Mouse (Mus musculus) layer of hippocampus, adult 18-20 months (tissue): ENCODE data around the gene Pdzd4. TPM values are rescaled to one million over a fixed set of nuclear protein-coding genes. Genes with fewer than 3 reads are reported as not detected.

Source experiments
- DNase-seq, 2 experiments: peaks; one replicate each; pipeline ENCODE4 v3.0.0; 2022; ENCODE audit warnings: low spot score in 2 of 2
- total RNA-seq, 2 experiments: library from RNA; stranded (reverse); gene quantifications; 2 replicates each; pipeline ENCODE4 v1.2.3; 2021

Pdzd4 gene
- total RNA-seq, 2 experiments from 2014 or later = 95.8 to 104 TPM

DNA sequence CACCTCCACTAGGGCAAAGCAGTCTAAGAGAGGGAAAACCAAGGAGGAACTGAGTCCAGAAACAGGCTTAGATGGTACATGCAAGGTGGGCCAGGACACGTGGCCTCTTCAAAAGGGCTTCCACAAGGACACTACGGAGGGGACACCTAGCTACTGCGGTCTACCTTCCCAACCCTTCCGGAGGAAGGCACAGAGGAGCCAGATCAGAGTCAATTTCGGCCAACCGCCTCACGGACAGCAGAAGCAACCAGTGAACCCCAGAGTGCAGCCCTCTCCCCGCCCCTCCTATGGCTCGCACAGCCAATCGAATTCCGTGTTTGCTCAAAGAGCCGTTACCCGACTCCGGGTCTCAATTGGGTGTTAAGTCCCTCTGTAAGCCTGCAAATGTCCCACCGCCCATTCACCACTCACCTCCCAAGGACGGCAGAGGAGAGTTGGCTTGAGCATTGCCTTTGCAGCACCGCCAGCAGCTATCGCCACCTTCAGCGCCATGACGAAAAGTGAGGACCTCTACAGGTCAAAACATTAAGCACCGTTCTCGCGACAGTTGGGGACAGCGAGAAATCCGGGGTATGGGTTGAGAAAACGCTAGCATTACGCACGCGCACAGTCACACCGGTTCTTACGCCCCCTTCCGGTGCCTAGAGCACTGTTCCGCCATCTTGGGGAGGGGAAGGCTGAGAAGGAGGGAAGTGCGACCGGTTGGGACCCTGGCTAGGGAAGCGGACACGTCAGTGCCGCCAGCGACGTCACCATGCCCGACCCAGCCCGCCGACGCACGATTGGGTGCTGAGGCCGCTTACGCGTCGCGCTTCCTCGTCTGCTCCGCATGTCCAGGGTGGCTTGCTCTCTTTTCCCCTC lies 38.2 kb downstream of the Pdzd4 start, which contains the start of the genes Idh3g and Ssr4:
Gene Idh3g (minus strand): TSS at position 534 of the 861 bp plus-strand sequence.
Gene Ssr4 (plus strand): TSS at position 665 of the 861 bp plus-strand sequence.
- peak; percentile 92 to 94 for DNase-seq

DNA sequence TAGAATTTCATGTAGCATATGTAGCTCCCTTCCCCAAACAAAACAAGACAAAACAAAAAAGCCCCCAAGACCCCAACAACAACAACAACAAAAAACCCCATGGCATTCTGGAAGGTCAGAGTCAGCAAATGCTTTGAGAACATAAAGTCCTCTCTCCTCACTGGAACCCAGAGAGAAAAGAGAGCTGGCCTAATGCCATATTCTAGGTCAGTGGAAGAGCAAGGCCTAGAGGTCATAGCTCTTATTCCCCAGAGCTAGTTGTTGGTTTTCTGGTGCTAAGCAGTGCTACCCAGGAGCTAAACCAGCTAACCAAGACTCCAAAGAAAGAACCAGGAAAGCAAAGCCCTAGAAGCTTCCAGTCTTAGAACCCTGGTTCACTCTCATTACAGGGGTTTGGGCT lies 39.1 kb downstream of the Pdzd4 start:
- no peak for DNase-seq

GRCm38 (mm10) chrX:73782227-73782626 lies 42.5 kb downstream of the Pdzd4 start:
- no peak for DNase-seq

GRCm38 (mm10) chrX:73774802-73775483 lies 49.8 kb downstream of the Pdzd4 start:
- DNase-seq = no peak

GRCm38 (mm10) chrX:73774168-73774760 lies 50.5 kb downstream of the Pdzd4 start, which contains the start of gene Srpk3:
Gene Srpk3 (plus strand): TSS chrX:73774405.
- DNase-seq = no peak

GRCm38 (mm10) chrX:73767267-73767666 lies 57.5 kb downstream of the Pdzd4 start:
- DNase-seq = no peak

- no peak for DNase-seq
Observed at GRCm38 (mm10) chrX:73765311-73765710, 59.5 kb downstream of the Pdzd4 start.

GRCm38 (mm10) chrX:73758611-73759290 lies 66.0 kb downstream of the Pdzd4 start:
- peak in 1 of 2 experiments; percentile 39 for DNase-seq

GRCm38 (mm10) chrX:73756334-73757140 lies 68.2 kb downstream of the Pdzd4 start, which contains the start of gene Plxnb3:
Gene Plxnb3 (plus strand): TSS chrX:73757090.
- DNase-seq = peak in 1 of 2 experiments; percentile 30

DNA sequence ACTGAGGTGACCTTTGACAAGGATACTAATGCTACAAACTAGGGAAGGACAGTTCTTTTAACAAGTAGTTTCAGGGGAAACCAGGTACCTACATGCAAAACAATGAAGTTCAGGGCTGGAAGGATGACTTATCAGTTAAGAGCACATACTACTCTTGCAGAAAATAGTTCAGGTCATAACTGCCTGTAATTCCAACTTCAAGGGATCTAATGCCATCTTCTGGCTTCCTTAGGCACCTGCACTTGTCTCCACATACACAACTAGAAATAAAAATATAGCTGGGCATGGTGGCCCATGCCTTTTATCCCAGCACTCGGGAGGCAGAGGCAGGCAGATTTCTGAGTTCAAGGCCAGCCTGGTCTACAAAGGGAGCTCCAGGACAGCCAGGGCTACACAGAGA lies 75.8 kb downstream of the Pdzd4 start:
- DNase-seq = no peak

GRCm38 (mm10) chrX:73744774-73745481 lies 79.8 kb downstream of the Pdzd4 start:
- DNase-seq = no peak

Other genes with a start within 250 kb of the Pdzd4 start
- gene Dusp9, start 185.6 kb downstream of the Pdzd4 start, total RNA-seq = under 1 TPM; 0.23 to 0.30 TPM
- 100 to 1,000 TPM; 107 to 135 TPM for gene Pnck, start 164.9 kb downstream of the Pdzd4 start, total RNA-seq
- 100 to 1,000 TPM in 1 of 2 experiments, 10 to 100 TPM in 1; 89.6 to 102 TPM for gene Slc6a8, start 151.8 kb downstream of the Pdzd4 start, total RNA-seq
- gene Bcap31, start 108.8 kb downstream of the Pdzd4 start, total RNA-seq = 10 to 100 TPM; 75.8 to 79.1 TPM
- 10 to 100 TPM; 11.6 to 12.8 TPM for gene Abcd1, start 108.4 kb downstream of the Pdzd4 start, total RNA-seq
- gene Plxnb3, start 67.9 kb downstream of the Pdzd4 start, total RNA-seq = 10 to 100 TPM; 11.7 to 12.2 TPM
- gene Srpk3, start 50.6 kb downstream of the Pdzd4 start, total RNA-seq = 1 to 10 TPM; 2.7 to 6.3 TPM
- gene Idh3g, start 38.1 kb downstream of the Pdzd4 start, total RNA-seq = 100 to 1,000 TPM; 194 to 204 TPM
- 10 to 100 TPM; 87.4 to 87.6 TPM for gene Ssr4, start 37.9 kb downstream of the Pdzd4 start, total RNA-seq
- not detected for gene Avpr2, start 67.1 kb upstream of the Pdzd4 start, total RNA-seq
- gene L1cam, start 71.1 kb upstream of the Pdzd4 start, total RNA-seq = 100 to 1,000 TPM; 118 to 119 TPM
- 1 to 10 TPM; 4.3 to 4.4 TPM for gene Arhgap4, start 96.9 kb upstream of the Pdzd4 start, total RNA-seq
- gene Naa10, start 97.0 kb upstream of the Pdzd4 start, total RNA-seq = 10 to 100 TPM; 57.7 to 61.3 TPM
- 1 to 10 TPM; 5.4 to 5.5 TPM for gene Renbp, start 105.9 kb upstream of the Pdzd4 start, total RNA-seq
- gene Hcfc1, start 141.4 kb upstream of the Pdzd4 start, total RNA-seq = 10 to 100 TPM; 71.8 to 73.2 TPM
- 10 to 100 TPM; 50.1 to 55.4 TPM for gene Irak1, start 198.9 kb upstream of the Pdzd4 start, total RNA-seq